Mouse (Mus musculus) megakaryocyte, embryonic 14.5 days (primary cell): ENCODE measurements around the gene Bace1.

Source experiments
- FLI1 ChIP-seq: IDR thresholded peaks from 2 replicates; pipeline ENCODE4 v1.6.1; 2012; ENCODE audit warnings: low read length, inconsistent platforms, mixed read lengths
- GATA1 ChIP-seq: IDR thresholded peaks from 3 replicates; pipeline ENCODE4 v1.6.1; 2012; ENCODE audit warnings: mixed read lengths, low read length, inconsistent platforms, borderline replicate concordance

GRCm38 (mm10) chr9:45840331-45840730 is 2.0 kb downstream of the Bace1 start:
- TF ChIP-seq GATA1 (no peak), FLI1 (no peak)
